Mouse (Mus musculus): Measurements from ENCODE around the gene F830045P16Rik. TPM values are rescaled to one million over a fixed set of nuclear protein-coding genes. Genes with fewer than 3 reads are reported as not detected.

F830045P16Rik gene
- total and polyA plus RNA-seq, 3 experiments, result not detected

GRCm38 (mm10) chr2:129573701-129574273 is 37.4 kb upstream of the F830045P16Rik start:
- in situ Hi-C loops (cut with MboI; ENCODE audit: low pct_ligation_motif_present, low pct_unique_long_range_greater_than_20kb, low sequenced_read_pairs) (no loop called here), dilution Hi-C loops (cut with MboI; ENCODE audit: extremely low pct_ligation_motif_present, extremely low pct_unique_long_range_greater_than_20kb, low sequenced_read_pairs) (no loop called here)
- Histone ChIP-seq H3K9ac (ENCODE audit: insufficient read depth, low read depth) (no peak overlapping the region), H3K4me3 (replicated peaks in 1 of 3; ENCODE audit: low read depth in 2 of 3, low read length in 2 of 3, poor library complexity in 1 of 3) (no peak overlapping the region), H3K79me2 (replicated peaks; ENCODE audit: control insufficient read depth, extremely low read depth, insufficient read depth, poor library complexity, severe bottlenecking) (no peaks in the 10 kb centered on the region), H3K27me3 (replicated peaks) (peaks cover 4% of the 10 kb centered on the region), H3K4me2 (ENCODE audit: insufficient read depth, low read depth, poor library complexity, severe bottlenecking) (peak overlapping the region; percentile 99), H3K36me3 (replicated peaks in 1 of 2; ENCODE audit: control insufficient read depth in 1 of 2, insufficient read depth in 1 of 2, low read length in 1 of 2) (no peaks in the 10 kb centered on the region), H3K27ac (ENCODE audit: insufficient read depth, low read depth) (no peak overlapping the region), H3K4me1 (ENCODE audit: control insufficient read depth in 1 of 2, insufficient read depth in 2 of 2) (peaks cover 16 to 32% of the 10 kb centered on the region in 2 experiments), H3K9me3 (replicated peaks; ENCODE audit: low read length) (no peaks in the 10 kb centered on the region)
- TF ChIP-seq TCF12 (IDR thresholded peaks at IDR 0.05; ENCODE audit: low read depth, low read length), result no peak
- no peak for TF ChIP-seq RCOR1 (conservative IDR thresholded peaks at IDR 0.05; ENCODE audit: low read depth, low read length)
- no peak for TF ChIP-seq PAX5 (IDR thresholded peaks at IDR 0.05; ENCODE audit: low read length)
- TF ChIP-seq HCFC1 (IDR thresholded peaks at IDR 0.05; ENCODE audit: low read depth, low read length), result no peak
- TF ChIP-seq ETS1 (conservative IDR thresholded peaks at IDR 0.05; ENCODE audit: low read depth, low read length), result no peak
- no peak for TF ChIP-seq KAT2A (IDR thresholded peaks at IDR 0.05; ENCODE audit: insufficient replicate concordance, low read length)
- no peak for TF ChIP-seq NELFE (IDR thresholded peaks at IDR 0.05; ENCODE audit: low read depth, low read length)
- no peak for TF ChIP-seq USF2 (conservative IDR thresholded peaks at IDR 0.05; ENCODE audit: low read depth, low read length)
- TF ChIP-seq POLR2A (IDR thresholded peaks at IDR 0.05; ENCODE audit: low read depth, low read length), result no peak
- no peak for TF ChIP-seq TBP (conservative IDR thresholded peaks at IDR 0.05; ENCODE audit: low read depth, low read length)
- no peak for TF ChIP-seq JUN (IDR thresholded peaks at IDR 0.05; ENCODE audit: insufficient read depth, low read depth, low read length)
- no peak for TF ChIP-seq ZMIZ1 (IDR thresholded peaks at IDR 0.05; ENCODE audit: low read depth, low read length)
- TF ChIP-seq MAFK (IDR thresholded peaks at IDR 0.05; ENCODE audit: insufficient replicate concordance, low read length), result no peak
- no peak for DNase-seq (ENCODE audit: extremely low read depth)

GRCm38 (mm10) chr2:129569556-129569955 is 33.2 kb upstream of the F830045P16Rik start:
- in situ Hi-C loops (cut with MboI; ENCODE audit: low pct_ligation_motif_present, low pct_unique_long_range_greater_than_20kb, low sequenced_read_pairs), result no loop called here
- H3K27me3 ChIP-seq (replicated peaks), result peaks cover 3% of the 10 kb centered on the region
- no peak for TF ChIP-seq ZMIZ1 (IDR thresholded peaks at IDR 0.05; ENCODE audit: low read depth, low read length)
- TF ChIP-seq BHLHE40 (IDR thresholded peaks at IDR 0.05; ENCODE audit: low read depth, low read length), result no peak
- no peak for TF ChIP-seq JUN (IDR thresholded peaks at IDR 0.05; ENCODE audit: insufficient read depth, low read depth, low read length)
- TF ChIP-seq SIN3A (IDR thresholded peaks at IDR 0.05; ENCODE audit: low read length), result no peak
- TF ChIP-seq MXI1 (IDR thresholded peaks at IDR 0.05; ENCODE audit: low read depth, low read length), result no peak
- TF ChIP-seq KAT2A (IDR thresholded peaks at IDR 0.05; ENCODE audit: insufficient replicate concordance, low read length), result no peak
- TF ChIP-seq PAX5 (IDR thresholded peaks at IDR 0.05; ENCODE audit: low read length), result no peak
- TF ChIP-seq EP300 (IDR thresholded peaks at IDR 0.05; ENCODE audit: low read length), result no peak
- TF ChIP-seq ZC3H11A (IDR thresholded peaks at IDR 0.05; ENCODE audit: low read depth, low read length), result no peak
- TF ChIP-seq TBP (conservative IDR thresholded peaks at IDR 0.05; ENCODE audit: low read depth, low read length), result no peak
- no peak for TF ChIP-seq ZNF384 (IDR thresholded peaks at IDR 0.05; ENCODE audit: low read depth, low read length)
- TF ChIP-seq GABPA (IDR thresholded peaks at IDR 0.05; ENCODE audit: insufficient replicate concordance, low read depth, low read length), result no peak
- no peak for TF ChIP-seq MAZ (IDR thresholded peaks at IDR 0.05; ENCODE audit: low read depth, low read length)
- TF ChIP-seq RCOR1 (conservative IDR thresholded peaks at IDR 0.05; ENCODE audit: low read depth, low read length), result no peak
- no peak for TF ChIP-seq MYC (IDR thresholded peaks at IDR 0.05; ENCODE audit: low read depth, low read length)
- no peak for TF ChIP-seq ELF1 (IDR thresholded peaks at IDR 0.05; ENCODE audit: low read depth, low read length)
- TF ChIP-seq TCF12 (IDR thresholded peaks at IDR 0.05; ENCODE audit: low read depth, low read length), result no peak
- TF ChIP-seq HCFC1 (IDR thresholded peaks at IDR 0.05; ENCODE audit: low read depth, low read length), result no peak
- dilution Hi-C loops (cut with MboI; ENCODE audit: extremely low pct_ligation_motif_present, extremely low pct_unique_long_range_greater_than_20kb, low sequenced_read_pairs), result no loop called here
- no peaks in the 10 kb centered on the region for H3K79me2 ChIP-seq (replicated peaks; ENCODE audit: control insufficient read depth, extremely low read depth, insufficient read depth, poor library complexity, severe bottlenecking)
- H3K9ac ChIP-seq (ENCODE audit: insufficient read depth, low read depth), result no peak overlapping the region
- no peak for DNase-seq (ENCODE audit: extremely low read depth)
- peaks cover 9 to 18% of the 10 kb centered on the region in 2 experiments for H3K4me1 ChIP-seq (ENCODE audit: control insufficient read depth in 1 of 2, insufficient read depth in 2 of 2)
- no peak overlapping the region for H3K4me2 ChIP-seq (ENCODE audit: insufficient read depth, low read depth, poor library complexity, severe bottlenecking)
- H3K4me3 ChIP-seq (replicated peaks in 1 of 3; ENCODE audit: low read depth in 2 of 3, low read length in 2 of 3, poor library complexity in 1 of 3), result no peak overlapping the region
- no peak overlapping the region for H3K27ac ChIP-seq (ENCODE audit: insufficient read depth, low read depth)
- no peaks in the 10 kb centered on the region for H3K36me3 ChIP-seq (replicated peaks in 1 of 2; ENCODE audit: control insufficient read depth in 1 of 2, insufficient read depth in 1 of 2, low read length in 1 of 2)
- H3K9me3 ChIP-seq (replicated peaks; ENCODE audit: low read length), result no peaks in the 10 kb centered on the region
